Mouse (Mus musculus) limb, embryonic 10.5 days (tissue): ENCODE results near the gene Fads2. TPM values are rescaled to one million over a fixed set of nuclear protein-coding genes. Genes with fewer than 3 reads are reported as not detected.

Source experiments
- polyA plus RNA-seq: library from polyadenylated mRNA; unstranded; fragments of >200 nt; fragmentation: Nextera tagmentation; extraction: Ambion mirVana; gene quantifications from 2 replicates; pipeline ENCODE4 v1.2.1, GENCODE M21; 2016

The Fads2 gene
- polyA plus RNA-seq, 1 experiment from 2014 or later: 158 TPM

Other genes with a start within 250 kb of the Fads2 start
- gene Incenp, start 202.2 kb downstream of the Fads2 start, polyA plus RNA-seq: 167 and 183 TPM in 2 replicates
- 1,175 and 1,229 TPM in 2 replicates for gene Fth1, start 121.1 kb downstream of the Fads2 start, polyA plus RNA-seq
- gene Best1, start 100.1 kb downstream of the Fads2 start, polyA plus RNA-seq: 2.3 TPM in 2 replicates
- gene Rab3il1, start 100.1 kb downstream of the Fads2 start, polyA plus RNA-seq: 39.2 and 41.5 TPM in 2 replicates
- gene Fads3, start 60.2 kb downstream of the Fads2 start, polyA plus RNA-seq: 2.4 and 3.2 TPM in 2 replicates
- gene Fads1, start 81.1 kb upstream of the Fads2 start, polyA plus RNA-seq: 142 and 155 TPM in 2 replicates
- 420 and 432 TPM in 2 replicates for gene Tmem258, start 102.3 kb upstream of the Fads2 start, polyA plus RNA-seq
- gene Fen1, start 102.4 kb upstream of the Fads2 start, polyA plus RNA-seq: 188 and 204 TPM in 2 replicates
- 6.8 and 8.4 TPM in 2 replicates for gene Myrf, start 139.0 kb upstream of the Fads2 start, polyA plus RNA-seq
- gene Dagla, start 203.1 kb upstream of the Fads2 start, polyA plus RNA-seq: 1.8 and 2.2 TPM in 2 replicates